Mouse (Mus musculus) lung, postnatal 25 days (tissue): ENCODE results near the gene Chtop.

Source experiments
- DNase-seq: peaks from one replicate; pipeline ENCODE4 v3.0.0; 2022; ENCODE audit warnings: low spot score

Gene Chtop

DNA sequence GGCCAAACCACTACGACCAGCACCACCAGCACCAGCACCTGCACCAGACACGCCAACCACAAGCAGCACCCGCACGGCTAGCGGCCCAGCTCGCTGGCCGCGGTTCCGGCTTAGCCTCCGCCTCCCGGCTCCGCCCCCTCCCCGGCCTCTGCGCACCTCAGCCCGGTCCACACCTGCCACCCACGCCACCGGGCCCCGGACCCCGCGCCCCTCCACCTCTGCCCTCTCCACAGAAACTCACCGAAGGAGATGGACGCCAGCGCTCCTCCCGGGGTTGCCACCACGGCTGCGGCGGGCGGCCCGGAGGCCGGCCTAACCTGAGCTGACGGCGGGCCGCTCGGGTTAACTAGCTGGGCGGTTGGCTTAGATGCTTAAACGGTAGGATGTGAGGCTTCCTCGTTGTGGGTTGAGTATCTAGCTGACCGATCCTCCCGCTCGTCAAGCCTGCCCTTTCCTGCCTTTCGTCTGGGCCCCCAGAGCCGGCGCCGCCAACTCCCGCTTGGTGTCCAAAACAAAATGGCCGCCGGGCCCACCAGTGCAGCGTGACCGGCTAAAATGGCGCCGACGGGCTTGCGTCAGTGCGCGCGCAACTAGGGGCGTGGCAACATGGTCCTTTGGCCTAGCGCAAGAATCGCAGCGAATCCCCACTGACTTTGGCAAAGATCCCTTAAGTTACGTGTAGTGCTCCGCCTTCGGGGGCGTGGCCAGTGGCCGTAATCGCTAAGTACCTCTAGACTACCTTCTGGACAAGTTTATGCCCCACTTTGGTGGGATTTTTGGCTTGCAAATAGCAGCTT lies at the start of gene Chtop:
TSS of gene Chtop (minus strand) at position 549 of the 797 bp plus-strand sequence.
- peak; percentile 100 for DNase-seq

DNA sequence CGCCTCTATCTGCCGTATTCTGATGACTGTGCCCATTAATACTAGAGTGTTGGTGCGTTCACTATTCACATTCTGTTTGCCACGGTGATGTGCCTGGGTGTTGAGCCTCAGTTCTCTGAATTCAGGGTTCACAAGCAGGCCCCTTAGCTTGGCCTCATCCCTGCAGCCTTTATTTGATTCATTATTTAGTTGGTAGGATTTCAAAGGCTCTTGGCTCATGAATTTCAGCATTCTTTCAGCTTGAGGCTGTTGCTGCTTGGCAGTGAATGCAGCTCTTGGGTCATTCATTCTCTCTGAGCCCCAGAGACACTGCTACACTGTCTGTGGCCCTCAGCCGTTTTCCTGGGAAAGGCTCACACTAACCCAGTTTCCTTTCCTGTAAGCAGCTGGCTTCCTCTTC lies 46.7 kb upstream of the Chtop start:
- DNase-seq = no peak

DNA sequence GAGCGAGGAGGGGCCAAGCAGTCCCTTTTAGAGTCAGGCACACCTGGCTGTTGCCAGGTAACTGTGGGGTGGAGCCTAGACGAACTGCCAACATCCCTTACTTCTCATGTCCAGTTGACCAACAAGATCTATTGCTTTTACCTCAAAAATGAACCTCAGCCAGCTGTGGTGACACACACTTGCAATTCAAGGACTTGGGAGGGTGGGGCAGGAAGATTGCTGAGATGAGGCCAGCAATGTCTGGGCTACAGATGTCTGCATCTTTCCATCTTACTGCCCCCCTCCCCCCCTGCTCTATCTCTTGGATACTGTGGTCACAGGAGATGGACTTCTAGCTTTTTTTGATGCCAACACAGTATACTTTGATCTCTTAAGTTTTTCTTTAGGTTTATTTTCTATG lies 42.9 kb upstream of the Chtop start:
- DNase-seq = no peak

DNA sequence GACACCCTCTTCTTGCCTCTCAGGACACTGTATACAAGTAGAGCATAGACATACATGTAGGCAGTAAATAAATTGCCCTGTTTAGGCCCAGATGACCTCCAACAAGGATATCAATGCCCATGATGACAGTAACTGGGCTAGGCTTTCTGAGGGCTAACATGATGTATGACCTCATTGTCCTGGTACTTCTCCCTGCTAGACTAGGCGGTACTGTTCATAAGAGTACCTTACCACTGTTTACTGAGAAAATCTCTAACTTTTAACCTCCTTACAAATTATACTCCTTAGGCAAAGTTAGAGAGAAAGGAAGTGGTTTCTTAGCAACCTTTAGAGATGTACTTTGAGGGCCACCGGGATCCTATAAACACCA lies 41.1 kb upstream of the Chtop start:
- DNase-seq = no peak

DNA sequence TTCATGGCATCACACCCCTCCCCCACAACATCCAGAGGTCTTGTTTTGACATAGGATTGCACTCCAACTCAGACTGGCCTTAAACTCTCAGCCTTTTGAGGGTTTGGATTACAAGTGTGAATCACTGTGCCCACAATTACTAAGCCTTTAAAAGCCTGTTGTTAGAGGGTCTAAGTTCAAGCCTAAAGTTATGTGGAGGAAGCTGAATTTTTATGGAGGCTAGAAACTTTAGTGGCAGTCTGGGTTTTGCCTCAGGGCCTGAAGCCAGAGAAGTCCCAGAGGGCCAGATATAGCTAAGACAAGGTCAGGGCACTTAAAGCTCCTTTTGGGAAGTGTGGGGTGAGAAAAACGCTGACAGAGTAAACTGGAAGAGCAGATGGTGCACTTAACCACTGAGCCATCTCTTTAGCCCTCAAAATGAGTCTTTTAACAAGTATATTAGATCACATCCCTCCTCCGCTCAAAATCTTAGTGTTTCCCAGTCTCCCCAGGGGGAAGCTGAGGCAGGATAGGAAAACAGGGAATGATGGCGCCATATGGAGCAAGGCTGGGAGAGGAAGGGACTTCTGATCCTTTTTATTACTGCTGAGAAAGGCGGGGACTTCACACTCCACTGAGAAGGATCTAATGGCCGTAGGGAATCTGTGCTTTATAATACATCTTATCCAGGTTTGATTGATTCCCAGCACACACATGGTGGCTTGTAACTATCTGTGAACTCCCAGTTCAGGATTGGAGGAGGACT lies 40.5 kb upstream of the Chtop start:
- DNase-seq = no peak

DNA sequence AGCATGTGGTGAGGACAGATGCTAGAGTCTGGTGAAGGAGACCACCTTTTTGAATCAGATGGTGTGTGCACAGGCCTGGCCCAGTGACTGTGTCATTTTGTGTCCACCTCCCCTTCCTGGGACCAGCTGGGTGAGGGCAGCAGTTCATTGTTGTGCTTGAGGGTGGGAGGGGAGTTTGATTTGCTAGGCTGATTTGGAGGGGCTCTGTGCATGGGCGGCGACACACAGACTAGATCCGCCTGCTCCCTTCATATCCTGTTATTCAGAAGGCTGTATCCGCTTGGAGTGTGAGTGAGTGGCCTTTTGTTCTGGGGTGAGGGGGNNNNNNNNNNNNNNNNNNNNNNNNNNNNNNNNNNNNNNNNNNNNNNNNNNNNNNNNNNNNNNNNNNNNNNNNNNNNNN lies 31.6 kb upstream of the Chtop start:
- DNase-seq = peak; percentile 73

DNA sequence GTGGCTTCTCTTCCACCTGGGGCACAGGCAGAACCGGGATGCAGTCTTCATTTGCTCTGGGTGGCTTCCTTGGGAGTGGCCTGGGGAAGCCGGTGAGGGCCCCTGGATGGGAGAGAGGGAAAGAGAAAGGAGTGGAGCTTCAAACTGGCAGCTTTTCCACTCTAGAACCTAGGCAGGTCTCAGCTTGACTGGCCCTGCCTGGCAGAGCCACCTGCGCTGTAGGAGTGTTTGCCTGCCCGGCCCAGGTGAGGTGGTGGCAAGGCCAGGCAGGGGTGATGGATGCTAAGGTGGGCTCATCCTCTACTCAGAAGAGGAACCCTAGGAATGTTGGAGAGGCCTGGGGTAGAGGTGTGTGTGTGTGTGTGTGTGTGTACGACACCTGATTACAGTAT lies 28.6 kb upstream of the Chtop start:
- no peak for DNase-seq

DNA sequence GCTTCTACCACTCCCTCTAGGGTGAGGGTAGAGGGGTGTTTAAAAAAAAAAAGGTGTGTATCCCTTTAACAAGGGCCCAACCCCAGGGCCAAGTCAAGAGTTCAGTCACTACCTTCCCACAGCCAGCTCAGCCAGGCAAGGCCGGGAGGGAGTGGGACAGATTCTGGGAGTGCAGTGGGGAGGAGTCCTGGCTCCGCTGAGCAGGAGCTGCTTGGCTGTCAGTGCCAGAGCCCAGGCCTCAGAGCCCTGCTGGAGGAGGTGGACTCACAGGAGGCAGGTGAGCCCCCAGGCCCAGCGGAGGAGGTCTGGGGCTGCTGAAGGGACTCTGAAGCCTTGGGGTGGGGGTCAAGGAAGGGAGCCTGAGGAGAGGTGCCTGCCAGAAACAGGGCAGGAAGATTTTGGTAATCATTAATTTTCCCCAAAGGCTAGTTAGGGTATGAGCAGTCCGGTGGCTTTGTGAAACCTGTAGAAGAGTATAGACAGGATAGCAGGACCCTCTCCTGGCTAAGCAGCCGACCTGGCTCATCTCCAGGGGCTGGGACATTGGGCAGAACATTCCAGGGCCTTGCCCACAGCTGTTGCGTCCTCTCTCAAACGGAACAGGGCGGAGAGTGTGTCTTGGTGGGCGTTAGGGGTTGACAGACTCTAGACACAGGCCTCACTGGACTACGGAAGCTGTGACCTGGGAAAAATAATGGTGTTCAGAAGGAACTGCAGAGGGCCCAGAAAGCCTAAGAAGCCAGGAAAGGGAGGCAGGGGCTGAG lies 28.0 kb upstream of the Chtop start, which contains the start of gene S100a16:
TSS of gene S100a16 (plus strand) at position 114 of the 764 bp plus-strand sequence.
- peak; percentile 85 for DNase-seq

DNA sequence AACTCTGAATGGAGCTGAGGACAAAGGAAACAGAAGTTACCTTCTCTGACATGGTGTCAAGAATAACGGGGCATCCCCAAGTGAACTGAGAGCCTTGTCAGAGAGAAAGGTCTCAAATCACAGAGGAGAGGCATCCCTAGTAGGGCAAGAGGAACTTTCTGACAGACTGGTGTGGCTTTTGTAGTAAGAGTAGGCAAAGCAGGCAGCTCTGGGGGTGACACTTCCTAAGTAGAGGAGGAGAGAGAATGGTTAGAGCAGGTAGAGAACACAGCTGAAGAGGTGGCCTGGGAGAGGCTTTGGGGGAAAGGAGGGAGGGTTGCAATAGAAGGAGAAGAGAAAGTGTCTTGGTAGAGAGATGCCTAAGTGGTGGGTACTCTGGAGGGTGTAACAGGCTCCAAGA lies 26.1 kb upstream of the Chtop start:
- DNase-seq = no peak

DNA sequence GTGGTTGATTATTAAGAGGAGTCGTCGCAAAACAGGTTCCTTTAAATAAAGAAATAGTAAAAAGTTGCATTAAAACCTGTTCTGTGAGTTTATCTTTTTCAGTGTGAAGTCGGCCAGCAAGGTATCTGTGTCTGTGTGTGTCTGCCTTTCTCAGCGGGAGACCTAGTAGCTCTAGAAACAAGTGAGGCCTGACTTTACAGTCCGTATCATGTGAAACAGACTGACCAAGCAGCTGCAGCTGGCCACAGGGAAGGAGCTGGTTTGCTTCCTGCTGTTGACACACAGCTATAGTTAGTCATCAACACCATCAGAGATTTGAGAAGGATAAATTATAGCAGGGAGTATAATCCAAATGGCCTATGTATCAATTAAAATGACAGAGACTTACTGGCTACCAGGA lies 22.4 kb upstream of the Chtop start:
- no peak for DNase-seq

DNA sequence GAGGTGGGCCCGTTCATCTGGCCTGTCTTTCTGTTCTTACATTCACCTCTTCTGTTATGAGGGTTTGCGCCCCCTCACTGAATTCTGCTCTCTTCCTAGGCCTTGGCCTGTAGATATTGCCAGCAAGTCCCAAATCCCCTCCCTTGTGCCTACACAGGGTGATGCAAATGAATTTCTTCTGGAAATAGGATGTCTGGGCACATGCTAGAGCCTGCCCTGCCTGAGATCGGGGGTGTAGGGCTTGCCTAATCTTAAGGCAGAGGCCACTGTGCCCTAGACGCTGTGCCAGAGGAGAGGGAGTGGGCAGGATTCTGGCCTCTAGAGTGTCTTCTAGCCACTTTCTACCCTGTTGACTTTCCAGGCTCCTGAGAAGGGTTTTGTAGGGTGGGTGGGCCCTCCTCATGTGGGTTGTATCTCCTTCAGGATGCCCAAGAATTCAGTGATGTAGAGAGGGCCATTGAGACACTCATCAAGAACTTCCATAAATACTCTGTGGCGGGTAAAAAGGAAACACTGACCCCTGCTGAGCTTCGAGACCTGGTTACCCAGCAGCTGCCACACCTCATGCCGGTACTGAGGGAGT lies 18.1 kb upstream of the Chtop start:
- no peak for DNase-seq

DNA sequence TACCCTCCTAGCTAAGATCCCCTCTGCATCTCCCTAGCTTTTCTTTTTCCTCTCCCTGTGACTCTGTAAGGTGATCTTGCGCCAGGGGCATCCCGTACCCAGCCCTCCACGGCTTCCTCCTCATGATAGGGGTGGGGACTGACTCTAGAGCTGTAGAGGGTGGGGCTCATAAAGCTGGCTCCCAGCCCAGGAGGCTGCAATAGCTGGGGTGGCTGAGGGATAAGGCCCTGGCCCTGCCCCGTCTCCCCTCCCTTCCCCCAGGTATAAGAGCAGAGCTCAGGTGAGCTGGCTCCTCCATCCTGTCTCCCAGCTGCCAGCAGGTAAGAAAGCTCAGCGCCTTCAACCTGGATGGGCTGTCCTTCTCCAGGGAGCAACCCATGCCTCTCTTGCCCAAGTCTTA lies 17.3 kb upstream of the Chtop start, which contains the start of gene S100a14:
TSS of gene S100a14 (plus strand) at position 277 of the 400 bp plus-strand sequence.
- peak; percentile 79 for DNase-seq

DNA sequence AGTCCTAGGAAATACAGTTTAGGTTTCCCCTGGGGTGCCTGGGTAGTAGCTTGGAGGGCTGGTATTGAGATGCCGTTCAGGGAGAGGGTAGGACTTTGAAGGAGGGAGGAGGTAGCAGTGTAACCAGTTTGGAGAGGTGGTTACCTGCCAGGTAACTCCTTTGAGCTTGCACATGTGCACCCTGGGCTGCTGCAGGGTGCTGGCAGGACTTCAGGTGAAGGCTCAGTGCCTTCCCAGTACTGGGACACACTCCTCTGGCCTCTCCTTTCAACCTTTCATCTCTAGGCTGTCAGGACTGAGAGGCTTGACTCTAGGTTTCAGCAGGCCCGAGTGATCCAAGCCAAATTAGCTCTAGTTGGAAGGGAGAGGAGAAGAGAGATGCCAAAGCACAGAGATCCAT lies 16.8 kb upstream of the Chtop start:
- no peak for DNase-seq

DNA sequence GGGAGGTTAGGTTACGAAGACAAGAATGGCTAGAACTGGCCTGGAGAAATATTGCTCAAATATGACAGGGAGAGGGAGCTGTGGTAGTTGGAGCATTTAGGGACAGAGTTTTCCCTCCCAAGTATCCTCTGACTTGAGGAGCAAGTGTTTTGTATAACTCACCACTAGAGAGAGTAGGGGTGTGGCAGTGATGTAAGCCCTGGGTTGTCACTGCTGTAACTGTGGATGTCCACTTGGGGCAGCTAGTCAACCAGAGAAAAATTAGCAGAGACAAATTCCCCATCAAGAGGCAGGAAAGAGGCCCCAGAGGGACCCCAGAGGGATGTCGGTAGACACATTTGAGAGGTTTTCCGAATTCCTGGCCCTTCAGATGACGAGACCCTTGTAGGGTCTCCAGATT lies 16.1 kb upstream of the Chtop start:
- peak; percentile 81 for DNase-seq

DNA sequence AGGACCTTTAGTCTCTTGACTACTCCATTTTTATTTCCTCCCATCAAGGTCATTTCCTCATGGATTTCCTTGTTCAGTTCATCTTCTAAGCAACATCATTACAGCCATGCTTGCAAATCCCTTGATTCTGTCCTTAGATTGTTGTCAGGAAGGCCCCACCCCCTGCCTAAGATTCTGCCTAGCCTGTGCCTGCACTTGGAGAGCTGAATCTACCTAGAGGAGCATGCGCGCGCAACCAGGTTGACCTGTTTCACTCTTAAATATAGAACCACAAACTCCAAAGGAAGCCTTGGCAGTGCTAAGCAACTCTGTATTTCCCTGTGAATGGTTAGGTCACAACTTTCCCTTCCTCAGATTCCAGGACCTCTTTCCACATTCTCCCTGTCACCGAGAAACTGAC lies 8.4 kb upstream of the Chtop start:
- no peak for DNase-seq

DNA sequence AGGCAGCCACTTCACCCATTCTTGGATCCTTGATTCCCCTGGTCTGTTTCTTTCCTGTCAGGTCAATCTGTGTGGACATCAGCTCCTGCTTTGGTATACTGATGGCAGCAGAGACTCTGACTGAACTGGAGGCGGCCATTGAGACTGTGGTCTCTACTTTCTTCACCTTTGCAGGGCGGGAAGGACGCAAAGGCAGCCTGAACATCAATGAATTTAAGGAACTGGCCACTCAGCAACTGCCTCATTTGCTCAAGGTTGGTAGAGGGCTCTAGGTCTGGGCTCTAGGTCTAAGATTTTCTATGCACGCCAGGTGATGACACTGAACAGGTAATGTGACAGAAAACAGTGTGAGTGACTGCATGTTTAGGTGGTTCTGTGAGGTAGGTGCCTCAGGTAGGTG lies 6.5 kb upstream of the Chtop start:
- DNase-seq = no peak

DNA sequence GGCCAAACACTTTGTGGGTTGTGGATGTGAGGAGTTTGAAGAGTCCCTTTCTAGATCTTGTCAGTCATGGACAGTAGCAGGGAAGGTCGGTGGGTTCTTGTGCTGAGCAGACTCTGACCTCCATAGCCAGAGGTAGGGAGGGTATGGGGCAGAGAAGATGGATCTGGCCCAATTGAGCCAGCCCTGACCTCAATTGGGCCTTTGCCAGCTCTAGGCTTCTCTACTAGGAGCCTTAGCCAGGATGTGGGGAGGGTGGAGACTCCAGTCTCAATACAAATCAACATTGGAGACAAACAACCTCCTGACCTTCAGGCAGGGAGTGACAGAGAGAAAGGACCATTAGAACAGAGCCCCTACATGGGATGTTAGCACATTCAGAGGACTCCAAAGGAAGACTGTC lies 5.9 kb upstream of the Chtop start:
- DNase-seq = peak; percentile 74

DNA sequence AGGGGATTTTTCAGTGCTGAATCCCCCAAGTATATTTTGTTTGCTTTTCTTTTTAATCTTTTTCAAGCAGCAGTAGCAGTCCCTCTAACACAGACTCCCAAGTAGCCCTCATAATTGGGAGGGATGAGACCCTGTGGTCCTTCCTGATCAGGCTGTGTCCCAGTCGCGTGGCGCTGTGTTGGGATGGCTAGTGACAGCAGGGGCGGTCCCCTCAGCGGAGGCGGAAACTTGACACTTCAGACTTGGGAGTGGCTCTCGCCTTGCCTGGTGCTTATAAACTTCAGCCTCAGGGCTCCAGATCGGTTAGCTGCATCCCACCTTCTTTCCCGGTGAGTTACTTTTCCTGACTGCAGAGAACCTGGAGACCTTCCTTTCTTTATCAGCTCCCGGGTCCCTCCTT lies 5.4 kb upstream of the Chtop start:
- peak; percentile 87 for DNase-seq

DNA sequence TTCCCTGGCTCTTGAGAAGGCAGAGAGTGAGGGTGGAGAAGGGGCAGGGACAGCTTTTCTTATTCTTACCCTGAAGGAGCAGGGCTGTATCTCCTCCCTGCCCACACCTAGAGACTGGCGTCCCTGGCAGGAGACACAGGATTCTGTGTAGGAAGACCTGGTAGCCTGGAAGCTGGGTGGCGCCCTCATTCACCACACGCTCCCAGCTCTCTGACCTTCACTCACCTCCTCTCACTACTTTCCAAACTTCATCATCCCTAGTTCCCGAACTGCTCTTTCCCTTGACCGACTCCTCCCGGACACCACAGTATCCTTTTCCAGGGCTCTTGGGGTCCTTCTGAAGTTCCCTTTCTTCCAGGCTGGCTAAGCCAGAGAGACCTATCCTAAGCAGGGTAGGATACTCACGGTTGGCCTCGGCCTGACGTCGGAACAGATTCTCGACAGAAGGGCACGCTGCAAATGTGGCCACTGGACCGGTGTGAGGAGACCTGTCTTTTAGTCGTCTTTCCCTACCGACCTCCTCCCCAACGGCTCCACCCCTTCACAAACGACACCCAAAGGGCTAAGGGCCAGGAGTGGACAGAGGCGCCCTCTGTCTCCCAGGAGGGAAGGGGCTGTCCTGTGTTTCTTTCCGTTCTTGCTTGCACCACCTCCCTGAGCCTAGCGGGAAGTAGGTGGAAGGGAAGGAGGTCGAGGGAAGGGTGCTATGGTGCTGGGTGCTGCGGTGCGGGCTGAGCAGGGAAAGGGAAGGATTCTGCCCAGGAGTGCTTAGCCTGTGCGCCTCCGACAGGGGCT lies 4.7 kb upstream of the Chtop start, which contains the start of the genes S100a1 and S100a13:
TSS of gene S100a1 (minus strand) at position 597 of the 795 bp plus-strand sequence.
TSS of gene S100a13 (plus strand) at position 640 of the 795 bp plus-strand sequence.
- peak; percentile 88 for DNase-seq

DNA sequence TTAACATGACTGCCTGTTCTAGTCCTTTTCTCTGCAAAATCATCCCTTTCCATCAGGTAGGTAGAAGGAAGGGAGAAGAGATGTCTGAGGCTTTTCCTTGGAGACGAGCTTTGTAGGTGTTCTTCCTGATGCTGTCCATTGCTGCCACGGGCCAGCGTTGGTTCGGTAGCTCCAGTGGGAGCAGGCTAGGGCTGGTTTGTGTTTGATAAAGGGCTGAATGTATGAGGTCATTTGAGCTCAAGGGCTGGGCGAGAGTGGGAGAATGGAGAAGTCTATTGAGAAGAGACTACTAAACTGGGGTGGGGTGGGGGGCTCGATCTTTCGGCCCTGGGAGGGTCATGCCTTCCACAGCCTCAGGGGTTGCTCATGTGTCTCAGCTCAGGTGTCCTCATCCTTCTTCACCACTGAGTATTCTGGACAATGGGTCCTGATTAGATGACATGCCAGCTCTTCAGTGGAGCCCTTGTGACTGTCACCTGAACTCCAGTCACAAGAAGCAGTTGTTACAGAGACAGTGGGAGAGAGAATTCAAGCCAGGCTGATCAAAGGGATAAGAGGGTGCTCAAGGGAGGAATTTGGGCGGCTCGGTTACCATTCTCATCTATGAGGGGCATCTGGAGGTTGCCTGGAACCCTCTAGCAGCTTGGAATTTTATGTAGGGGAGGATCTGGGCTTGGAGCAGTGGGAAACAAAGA lies 3.8 kb upstream of the Chtop start:
- DNase-seq = no peak

DNA sequence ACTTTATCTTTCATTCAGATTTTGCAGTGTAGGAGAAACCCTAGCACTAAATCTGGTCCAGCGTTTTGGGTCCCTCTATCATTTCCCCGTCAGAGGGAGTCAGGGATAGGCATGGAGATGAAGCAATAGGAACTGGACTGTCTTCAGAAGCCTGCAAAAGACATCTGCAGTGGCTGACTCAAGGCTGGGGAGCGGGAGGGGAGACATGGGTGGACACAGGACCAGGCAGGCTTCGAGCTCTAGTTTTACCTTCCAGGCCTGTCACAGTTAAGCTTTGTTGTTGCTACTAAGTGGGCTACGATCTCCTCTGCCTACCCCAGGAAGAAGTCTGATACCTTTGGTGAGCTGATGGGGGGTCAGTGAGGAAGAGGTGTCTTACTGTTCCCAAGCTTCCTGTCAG lies 3.0 kb upstream of the Chtop start:
- no peak for DNase-seq
